Mouse (Mus musculus) limb, embryonic 11.5 days (tissue): ENCODE results near the gene Usp48. TPM values are rescaled to one million over a fixed set of nuclear protein-coding genes. Genes with fewer than 3 reads are reported as not detected.

ENCODE experiments used
- ATAC-seq: fragments of 200-750 bp; cut with Nextera tagmentation; 2 replicates; pipeline ENCODE4 v1.8.0; 2017; ENCODE audit warnings: low read depth; ENCODE audit not compliant: insufficient number of reproducible peaks, low FRiP score, low TSS enrichment
- DNase-seq: peaks from one replicate; pipeline ENCODE4 v3.0.0-alpha.2; 2015; ENCODE audit warnings: low spot score
- H3K27ac ChIP-seq: fragments of 300-500 bp; sonication (generic); replicated peaks from 2 replicates; pipeline ENCODE4 v1.5.1; 2014; ENCODE audit warnings: low read depth, mild to moderate bottlenecking, low read length
- H3K27me3 ChIP-seq: fragments of 300-500 bp; sonication (generic); 2 replicates; pipeline ENCODE4 v1.6.1; 2014; ENCODE audit warnings: mild to moderate bottlenecking, low read length, mixed read lengths; ENCODE audit not compliant: control insufficient read depth, insufficient read depth
- H3K36me3 ChIP-seq: fragments of 300-500 bp; sonication (generic); 2 replicates; pipeline ENCODE4 v1.6.1; 2014; ENCODE audit warnings: mild to moderate bottlenecking, low read length, moderate library complexity, mixed read lengths; ENCODE audit not compliant: control insufficient read depth, insufficient read depth
- H3K4me1 ChIP-seq: fragments of 300-500 bp; sonication (generic); 2 replicates; pipeline ENCODE4 v1.6.1; 2014; ENCODE audit warnings: low read length, mixed read lengths; ENCODE audit not compliant: control insufficient read depth, insufficient read depth
- H3K4me2 ChIP-seq: fragments of 300-500 bp; sonication (generic); 2 replicates; pipeline ENCODE4 v1.6.1; 2014; ENCODE audit warnings: low read depth, mild to moderate bottlenecking, moderate library complexity; ENCODE audit not compliant: severe bottlenecking
- H3K4me3 ChIP-seq: fragments of 300-500 bp; sonication (generic); 2 replicates; pipeline ENCODE4 v1.5.1; 2014; ENCODE audit warnings: low read depth, low read length
- H3K9ac ChIP-seq: fragments of 300-500 bp; sonication (generic); 2 replicates; pipeline ENCODE4 v1.6.1; 2014; ENCODE audit warnings: mild to moderate bottlenecking, low read length
- H3K9me3 ChIP-seq: fragments of 300-500 bp; sonication (generic); 2 replicates; pipeline ENCODE4 v1.6.1; 2016; ENCODE audit warnings: low read length; ENCODE audit not compliant: control insufficient read depth
- WGBS: fragments of 180-500 bp; shearing (Covaris S2); extraction: QIAGEN DNeasy Blood & Tissue Kit; methylation state at CpG from one replicate; pipeline ENCODE4 v1.1.7; 2014; 5-methylcytosine and 5-hydroxymethylcytosine counted together
- polyA plus RNA-seq: library from polyadenylated mRNA; unstranded; fragments of >200 nt; fragmentation: Nextera tagmentation; extraction: Ambion mirVana; gene quantifications from 2 replicates; pipeline ENCODE4 v1.2.1, GENCODE M21; 2014

Gene Usp48
- polyA plus RNA-seq, 1 experiment from 2014 or later = 93.0 TPM

GRCm38 (mm10) chr4:137660364-137661077, 67.0 kb downstream of the Usp48 start:
- Histone ChIP-seq H3K36me3 (peaks cover 11% of the 10 kb centered on the region), H3K27me3 (peaks cover 22% of the 10 kb centered on the region), H3K4me2 (no peak overlapping the region), H3K9me3 (no peaks in the 10 kb centered on the region), H3K9ac (no peak overlapping the region), H3K27ac (no peak overlapping the region), H3K4me1 (peaks cover 6% of the 10 kb centered on the region; the same call in 1 of the 2 replicates), H3K4me3 (no peak overlapping the region)
- 78% methylated on average over 10 of the region's 10 CpGs for WGBS
- DNase-seq (no peak), ATAC-seq (no peak)

- no peak for ATAC-seq
- H3K27me3 ChIP-seq = peaks cover 24% of the 10 kb centered on the region
Observed at GRCm38 (mm10) chr4:137661078-137661450, 67.5 kb downstream of the Usp48 start.

GRCm38 (mm10) chr4:137661547-137661946, 68.0 kb downstream of the Usp48 start:
- Histone ChIP-seq H3K36me3 (peaks cover 3% of the 10 kb centered on the region; the same call in 1 of the 2 replicates), H3K4me2 (no peak overlapping the region), H3K9me3 (no peaks in the 10 kb centered on the region), H3K27me3 (peaks cover 26% of the 10 kb centered on the region), H3K9ac (no peak overlapping the region), H3K4me1 (peaks cover 6% of the 10 kb centered on the region; the same call in 1 of the 2 replicates), H3K4me3 (no peak overlapping the region), H3K27ac (no peak overlapping the region)
- ATAC-seq (no peak), DNase-seq (no peak)
- 90% methylated on average over 6 of the region's 6 CpGs for WGBS

More at GRCm38 (mm10) chr4:137661078-137661450, 67.5 kb downstream of the Usp48 start:
- WGBS = 62% methylated on average over 2 of the region's 2 CpGs
- H3K4me1 ChIP-seq = peaks cover 6% of the 10 kb centered on the region; the same call in 1 of the 2 replicates
- H3K4me3 ChIP-seq = no peak overlapping the region
- no peak overlapping the region for H3K27ac ChIP-seq
- no peak overlapping the region for H3K4me2 ChIP-seq
- no peak overlapping the region for H3K9ac ChIP-seq
- H3K36me3 ChIP-seq = peaks cover 7% of the 10 kb centered on the region
- no peak for DNase-seq
- no peaks in the 10 kb centered on the region for H3K9me3 ChIP-seq

DNA sequence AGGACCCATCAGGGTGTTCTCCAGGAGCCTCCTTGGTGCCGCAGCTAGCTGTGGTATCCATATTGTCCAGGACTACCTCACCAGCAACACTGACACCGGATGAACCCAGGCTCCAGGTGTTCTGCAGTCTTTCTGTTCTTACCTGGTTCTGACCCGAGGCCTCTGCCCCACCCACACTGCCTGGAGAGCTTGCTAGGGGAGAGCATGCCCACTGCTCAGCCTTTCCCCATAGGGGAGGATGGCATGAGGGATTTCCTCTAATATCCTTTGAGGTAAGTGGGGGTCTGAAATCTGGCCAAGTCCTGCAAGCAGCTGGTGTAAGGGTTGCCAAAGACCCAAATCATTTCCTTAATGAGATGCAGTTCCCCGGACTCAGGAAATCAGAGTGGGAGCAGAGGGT, 69.9 kb downstream of the Usp48 start:
- Histone ChIP-seq H3K36me3 (no peaks in the 10 kb centered on the region), H3K9ac (no peak overlapping the region), H3K4me1 (peaks cover 6% of the 10 kb centered on the region; the same call in 1 of the 2 replicates), H3K27ac (no peak overlapping the region), H3K4me2 (no peak overlapping the region), H3K4me3 (no peak overlapping the region), H3K27me3 (peaks cover 26% of the 10 kb centered on the region), H3K9me3 (no peaks in the 10 kb centered on the region)
- ATAC-seq (no peak), DNase-seq (no peak)
- WGBS = 82% methylated on average over 4 of the region's 4 CpGs

GRCm38 (mm10) chr4:137664433-137664979, 71.0 kb downstream of the Usp48 start, which contains the start of gene Rap1gap:
TSS of gene Rap1gap (plus strand) at chr4:137664726.
- Histone ChIP-seq H3K27me3 (peaks cover 26% of the 10 kb centered on the region), H3K4me1 (peaks cover 6% of the 10 kb centered on the region; the same call in 1 of the 2 replicates), H3K4me2 (peak within 1 kb of the TSS; percentile 95), H3K4me3 (peak within 1 kb of the TSS; percentile 50), H3K27ac (no peak within 1 kb of the TSS), H3K9ac (peak within 1 kb of the TSS; percentile 45), H3K36me3 (no peaks in the 10 kb centered on the region), H3K9me3 (no peaks in the 10 kb centered on the region)
- ATAC-seq = no peak
- DNase-seq = peak; percentile 45
- under 1% methylated on average over 43 of the region's 44 CpGs for WGBS

GRCm38 (mm10) chr4:137664980-137665675, 71.6 kb downstream of the Usp48 start:
- peak overlapping the region; percentile 95 for H3K4me2 ChIP-seq
- peak overlapping the region; percentile 45 for H3K9ac ChIP-seq
- peaks cover 26% of the 10 kb centered on the region for H3K27me3 ChIP-seq
- H3K36me3 ChIP-seq = no peaks in the 10 kb centered on the region
- peaks cover 6% of the 10 kb centered on the region; the same call in 1 of the 2 replicates for H3K4me1 ChIP-seq
- DNase-seq = no peak
- no peak for ATAC-seq
- 13% methylated on average over 15 of the region's 15 CpGs for WGBS
- no peak overlapping the region for H3K27ac ChIP-seq
- H3K4me3 ChIP-seq = peak overlapping the region; percentile 50
- no peaks in the 10 kb centered on the region for H3K9me3 ChIP-seq

GRCm38 (mm10) chr4:137665791-137666190, 72.2 kb downstream of the Usp48 start:
- Histone ChIP-seq H3K4me2 (no peak overlapping the region), H3K27ac (no peak overlapping the region), H3K27me3 (peaks cover 26% of the 10 kb centered on the region), H3K4me1 (peaks cover 6% of the 10 kb centered on the region; the same call in 1 of the 2 replicates), H3K4me3 (no peak overlapping the region), H3K9ac (no peak overlapping the region), H3K9me3 (no peaks in the 10 kb centered on the region), H3K36me3 (no peaks in the 10 kb centered on the region)
- no peak for ATAC-seq
- no peak for DNase-seq
- WGBS = 86% methylated on average over 5 of the region's 5 CpGs

- no peak for DNase-seq
- Histone ChIP-seq H3K4me1 (peaks cover 6% of the 10 kb centered on the region; the same call in 1 of the 2 replicates), H3K4me2 (no peak overlapping the region), H3K4me3 (no peak overlapping the region), H3K36me3 (no peaks in the 10 kb centered on the region), H3K27me3 (peaks cover 26% of the 10 kb centered on the region), H3K9me3 (no peaks in the 10 kb centered on the region), H3K27ac (no peak overlapping the region), H3K9ac (no peak overlapping the region)
- 77% methylated on average over 5 of the region's 5 CpGs for WGBS
- ATAC-seq = no peak
Observed at GRCm38 (mm10) chr4:137666283-137666957, 72.9 kb downstream of the Usp48 start.
